Mouse (Mus musculus): ENCODE data around the gene Slc18a3.

GRCm38 (mm10) chr14:32492521-32492920 lies 27.9 kb upstream of the Slc18a3 start:
- TF ChIP-seq MYOG (IDR thresholded peaks at IDR 0.05; ENCODE audit: control insufficient read depth, extremely low read depth, insufficient read length): no peak
- TF ChIP-seq CTCF (IDR thresholded peaks at IDR 0.05; ENCODE audit: control insufficient read depth, insufficient read depth, insufficient read length): no peak
- TF ChIP-seq CEBPB (IDR thresholded peaks at IDR 0.05; ENCODE audit: low read depth): no peak
- TF ChIP-seq MYOD1 (IDR thresholded peaks at IDR 0.05; ENCODE audit: control insufficient read depth, insufficient read length, low read depth): no peak
- no peak for TF ChIP-seq USF1 (IDR thresholded peaks at IDR 0.05; ENCODE audit: low read depth)

Data from C2C12 (cell line).